16 mouse cellular contexts compared by ENCODE assay signal in the genomic region with DNA sequence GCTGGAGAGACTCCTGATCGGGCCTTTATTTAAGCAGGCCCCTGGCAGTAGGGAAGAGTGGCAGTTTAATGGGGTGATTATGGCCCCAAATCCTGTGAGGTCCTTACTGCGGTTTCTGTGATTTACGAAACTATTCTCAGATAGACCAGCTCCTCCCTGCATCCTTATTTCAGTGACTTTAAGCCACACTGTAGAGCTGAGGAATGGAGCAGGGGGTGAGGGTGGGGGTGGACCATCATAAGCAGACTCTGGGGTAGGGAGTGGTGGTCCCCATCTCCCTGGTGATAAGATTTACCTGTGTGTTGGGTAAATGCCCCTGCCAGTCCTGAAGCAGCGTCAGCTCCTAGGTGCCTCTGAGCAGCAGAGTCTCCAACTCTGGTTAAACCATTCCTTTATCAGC.
"Had no signal": no experiment of that assay in that cellular context is flagged by ENCODE, and none has a peak within 500 bp of the region (broad histone marks: within the 10 kb centered on the region; RNA-seq: fewer than 3 reads in every experiment).

No protein-coding gene starts in this region.

- H3K36me3 ChIP-seq: midbrain, embryonic 10.5 days; midbrain, embryonic 12.5 days; neural tube, embryonic 13.5 days; stomach, embryonic 15.5 days had no signal

- H3K27ac ChIP-seq: midbrain, embryonic 10.5 days; midbrain, embryonic 12.5 days; neural tube, embryonic 13.5 days; stomach, embryonic 15.5 days; stomach, postnatal 0 days had no signal

- H3K4me1 ChIP-seq: midbrain, embryonic 10.5 days; midbrain, embryonic 12.5 days; stomach, embryonic 15.5 days had no signal

- DNase-seq: lung, adult 18-20 months; lung, embryonic 14.5 days; lung, postnatal 10 days; lung, postnatal 4 days; midbrain, embryonic 14.5 days; right cerebral cortex, postnatal 14 days; thymus, adult 2 months; thymus, postnatal 25 days; thymus, postnatal 4 days had no signal

- H3K9me3 ChIP-seq: midbrain, embryonic 10.5 days; midbrain, embryonic 12.5 days; neural tube, embryonic 13.5 days; stomach, embryonic 15.5 days had no signal

- H3K9ac ChIP-seq: lung, embryonic 14.5 days; midbrain, embryonic 12.5 days; neural tube, embryonic 13.5 days; stomach, embryonic 15.5 days had no signal

- H3K4me3 ChIP-seq: midbrain, embryonic 10.5 days; midbrain, embryonic 12.5 days; myocyte; neural tube, embryonic 13.5 days; stomach, embryonic 15.5 days had no signal

- ATAC-seq: midbrain, embryonic 16.5 days had no signal

- H3K27me3 ChIP-seq: neural tube, embryonic 13.5 days; stomach, embryonic 15.5 days had no signal

- H3K4me2 ChIP-seq: lung, embryonic 14.5 days; midbrain, embryonic 12.5 days; neural tube, embryonic 13.5 days; stomach, embryonic 15.5 days had no signal
